Mouse (Mus musculus) liver, embryonic 11.5 days (tissue): ENCODE results near the gene Fam228b. TPM values are rescaled to one million over a fixed set of nuclear protein-coding genes. Genes with fewer than 3 reads are reported as not detected.
"Not testable (repeated sequence)": the region's sequence is repeated elsewhere in the genome, so short reads cannot be mapped to it uniquely, and the experiment has no call there.

Source experiments
- ATAC-seq: fragments of 200-750 bp; cut with Nextera tagmentation; replicated peaks from 2 replicates; pipeline ENCODE4 v1.8.0; 2017; ENCODE audit warnings: moderate number of reproducible peaks, mild to moderate bottlenecking, moderate TSS enrichment, moderate library complexity; ENCODE audit not compliant: low FRiP score
- DNase-seq: peaks from one replicate; pipeline ENCODE4 v3.0.0-alpha.2; 2017; ENCODE audit warnings: low spot score
- H3K27ac ChIP-seq: fragments of 300-500 bp; sonication (generic); 2 replicates; pipeline ENCODE4 v1.5.1; 2014; ENCODE audit warnings: mild to moderate bottlenecking, low read depth, low read length, control low read depth
- H3K27me3 ChIP-seq: fragments of 300-500 bp; sonication (generic); replicated peaks from 2 replicates; pipeline ENCODE4 v1.6.1; 2014; ENCODE audit warnings: low read length, mixed read lengths; ENCODE audit not compliant: control insufficient read depth, insufficient read depth
- H3K36me3 ChIP-seq: fragments of 300-500 bp; sonication (generic); 2 replicates; pipeline ENCODE4 v1.6.1; 2014; ENCODE audit warnings: mild to moderate bottlenecking, low read length, moderate library complexity, mixed read lengths; ENCODE audit not compliant: control insufficient read depth, insufficient read depth
- H3K4me1 ChIP-seq: fragments of 300-500 bp; sonication (generic); replicated peaks from 2 replicates; pipeline ENCODE4 v1.6.1; 2014; ENCODE audit warnings: low read length, mixed read lengths; ENCODE audit not compliant: control insufficient read depth, insufficient read depth
- H3K4me2 ChIP-seq: fragments of 300-500 bp; sonication (generic); 2 replicates; pipeline ENCODE4 v1.6.1; 2014; ENCODE audit warnings: mild to moderate bottlenecking, control low read depth, moderate library complexity
- H3K4me3 ChIP-seq: fragments of 300-500 bp; sonication (generic); 2 replicates; pipeline ENCODE4 v1.5.1; 2014; ENCODE audit warnings: low read depth, low read length, control low read depth
- H3K9ac ChIP-seq: fragments of 300-500 bp; sonication (generic); 2 replicates; pipeline ENCODE4 v1.6.1; 2014; ENCODE audit warnings: low read depth, low read length, control low read depth
- H3K9me3 ChIP-seq: fragments of 300-500 bp; sonication (generic); 2 replicates; pipeline ENCODE4 v1.6.1; 2016; ENCODE audit warnings: low read length, inconsistent platforms, mixed read lengths; ENCODE audit not compliant: control insufficient read depth
- WGBS: fragments of 180-500 bp; shearing (Covaris S2); extraction: QIAGEN DNeasy Blood & Tissue Kit; methylation state at CpG from one replicate; pipeline ENCODE4 v1.1.7; 2014; 5-methylcytosine and 5-hydroxymethylcytosine counted together
- polyA plus RNA-seq: library from polyadenylated mRNA; unstranded; fragments of >200 nt; fragmentation: Nextera tagmentation; extraction: Ambion mirVana; gene quantifications from 2 replicates; pipeline ENCODE4 v1.2.1, GENCODE M21; 2014

The Fam228b gene
- polyA plus RNA-seq, 1 experiment from 2014 or later: 2.2 TPM

GRCm38 (mm10) chr12:4788128-4788527 lies 19.1 kb upstream of the Fam228b start:
- not testable (repeated sequence) for H3K9me3 ChIP-seq, H3K27me3 ChIP-seq, DNase-seq, H3K4me2 ChIP-seq, ATAC-seq, H3K9ac ChIP-seq, H3K27ac ChIP-seq, H3K4me1 ChIP-seq, H3K36me3 ChIP-seq, H3K4me3 ChIP-seq
- 90% methylated on average over 25 of the region's 25 CpGs for WGBS

- no peaks in the 10 kb centered on the region for H3K36me3 ChIP-seq
- H3K27me3 ChIP-seq: no peaks in the 10 kb centered on the region
- H3K27ac ChIP-seq: no peak overlapping the region
- no peak overlapping the region for H3K4me3 ChIP-seq
- DNase-seq: no peak
- H3K9me3 ChIP-seq: no peaks in the 10 kb centered on the region
- no peak for ATAC-seq
- 79% methylated on average over 2 of the region's 2 CpGs for WGBS
- no peaks in the 10 kb centered on the region for H3K4me1 ChIP-seq
- no peak overlapping the region for H3K4me2 ChIP-seq
- no peak overlapping the region for H3K9ac ChIP-seq
Observed at GRCm38 (mm10) chr12:4784466-4784865, 15.4 kb upstream of the Fam228b start.

- no peak overlapping the region for H3K27ac ChIP-seq
- no peaks in the 10 kb centered on the region for H3K27me3 ChIP-seq
- H3K9me3 ChIP-seq: no peaks in the 10 kb centered on the region
- H3K4me3 ChIP-seq: no peak overlapping the region
- WGBS: 61% methylated on average over 5 of the region's 5 CpGs
- DNase-seq: no peak
- H3K9ac ChIP-seq: no peak overlapping the region
- no peaks in the 10 kb centered on the region for H3K4me1 ChIP-seq
- ATAC-seq: no peak
- H3K4me2 ChIP-seq: no peak overlapping the region
- H3K36me3 ChIP-seq: no peaks in the 10 kb centered on the region
Observed at GRCm38 (mm10) chr12:4783598-4783997, 14.5 kb upstream of the Fam228b start.

- not testable (repeated sequence) for H3K4me1 ChIP-seq, H3K9me3 ChIP-seq, H3K9ac ChIP-seq, H3K27me3 ChIP-seq, H3K27ac ChIP-seq, DNase-seq, ATAC-seq, H3K4me2 ChIP-seq, H3K36me3 ChIP-seq, H3K4me3 ChIP-seq
- 87% methylated on average over 9 of the region's 9 CpGs for WGBS
Observed at GRCm38 (mm10) chr12:4781725-4782404, 12.8 kb upstream of the Fam228b start.

- no peaks in the 10 kb centered on the region for H3K9me3 ChIP-seq
- DNase-seq: no peak
- H3K27ac ChIP-seq: no peak overlapping the region
- no peak overlapping the region for H3K4me3 ChIP-seq
- H3K27me3 ChIP-seq: no peaks in the 10 kb centered on the region
- WGBS: 72% methylated on average over 1 of the region's 1 CpGs
- no peaks in the 10 kb centered on the region for H3K36me3 ChIP-seq
- H3K9ac ChIP-seq: no peak overlapping the region
- ATAC-seq: 0 out of 2 replicates have a peak, but pooled peaks have one; percentile 39
- no peak overlapping the region for H3K4me2 ChIP-seq
- no peaks in the 10 kb centered on the region for H3K4me1 ChIP-seq
Observed at GRCm38 (mm10) chr12:4781270-4781669, 12.2 kb upstream of the Fam228b start.

GRCm38 (mm10) chr12:4780245-4780644 lies 11.2 kb upstream of the Fam228b start:
- H3K4me3 ChIP-seq: no peak overlapping the region
- H3K27me3 ChIP-seq: no peaks in the 10 kb centered on the region
- H3K9me3 ChIP-seq: no peaks in the 10 kb centered on the region
- no peak overlapping the region for H3K27ac ChIP-seq
- 61% methylated on average over 2 of the region's 2 CpGs for WGBS
- no peak overlapping the region for H3K4me2 ChIP-seq
- DNase-seq (no peak), ATAC-seq (no peak)
- H3K36me3 ChIP-seq: no peaks in the 10 kb centered on the region
- H3K4me1 ChIP-seq: no peaks in the 10 kb centered on the region; the same call in 1 of the 2 replicates
- H3K9ac ChIP-seq: no peak overlapping the region

GRCm38 (mm10) chr12:4777734-4778133 lies 8.7 kb upstream of the Fam228b start:
- H3K4me2 ChIP-seq: no peak overlapping the region
- no peak for DNase-seq
- H3K9me3 ChIP-seq: no peaks in the 10 kb centered on the region
- WGBS: 84% methylated on average over 6 of the region's 6 CpGs
- no peak overlapping the region for H3K9ac ChIP-seq
- no peak overlapping the region for H3K4me3 ChIP-seq
- no peak for ATAC-seq
- H3K4me1 ChIP-seq: no peaks in the 10 kb centered on the region; the same call in 1 of the 2 replicates
- H3K27ac ChIP-seq: no peak overlapping the region
- no peaks in the 10 kb centered on the region for H3K27me3 ChIP-seq
- no peaks in the 10 kb centered on the region for H3K36me3 ChIP-seq

GRCm38 (mm10) chr12:4775588-4775949 lies 6.5 kb upstream of the Fam228b start:
- no peaks in the 10 kb centered on the region; the same call in 1 of the 2 replicates for H3K4me1 ChIP-seq
- peak overlapping the region; percentile 81; the same call in 1 of the 2 replicates for H3K27ac ChIP-seq
- peak overlapping the region; percentile 24 for H3K4me2 ChIP-seq
- H3K9ac ChIP-seq: no peak overlapping the region; the same call in 1 of the 2 replicates
- no peak for DNase-seq
- H3K4me3 ChIP-seq: no peak overlapping the region
- no peak; the same call in 1 of the 2 replicates for ATAC-seq
- WGBS: 48% methylated on average over 9 of the region's 9 CpGs
- no peaks in the 10 kb centered on the region for H3K27me3 ChIP-seq
- H3K36me3 ChIP-seq: no peaks in the 10 kb centered on the region
- no peaks in the 10 kb centered on the region for H3K9me3 ChIP-seq

- H3K9me3 ChIP-seq: no peaks in the 10 kb centered on the region
- peak overlapping the region; percentile 39 for H3K9ac ChIP-seq
- H3K4me1 ChIP-seq: no peaks in the 10 kb centered on the region; the same call in 1 of the 2 replicates
- H3K4me2 ChIP-seq: peak overlapping the region; percentile 39
- H3K27me3 ChIP-seq: no peaks in the 10 kb centered on the region
- 46% methylated on average over 8 of the region's 8 CpGs for WGBS
- DNase-seq (peak; percentile 47), ATAC-seq (peak; percentile 93)
- H3K27ac ChIP-seq: peak overlapping the region; percentile 81
- no peaks in the 10 kb centered on the region for H3K36me3 ChIP-seq
- H3K4me3 ChIP-seq: no peak overlapping the region
Observed at GRCm38 (mm10) chr12:4774895-4775587, 6.0 kb upstream of the Fam228b start.
